Mouse (Mus musculus): ENCODE measurements at regions not wholly inside any gene's neighbourhood (a gene's known extent, or its start where the extent isn't known, plus 50 kb on each side); places are given as distances from the start of the nearest gene placed in this dataset.
A peak's percentile ranks its signal among the peaks of the same experiment; 100 is the strongest.

DNA sequence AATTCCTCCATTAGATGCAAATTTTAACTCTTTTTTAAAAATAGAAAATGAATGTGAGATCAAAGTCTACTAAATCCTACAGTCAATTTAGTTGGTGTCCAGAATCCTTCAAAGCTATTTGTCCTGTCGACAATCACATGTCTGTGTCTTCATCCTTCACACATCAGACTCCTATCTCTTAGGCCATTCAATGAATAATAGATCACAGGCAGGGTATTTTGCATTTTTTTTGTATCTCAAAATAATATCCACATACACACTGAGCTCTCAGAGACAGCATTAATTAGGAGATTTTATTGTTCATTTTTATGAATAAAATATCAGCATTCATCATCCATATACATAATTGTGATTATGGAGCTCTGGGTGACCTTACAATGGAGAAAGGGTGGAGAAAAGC lies 427.2 kb downstream of the Hao1 start:
- intact Hi-C loops (cut with DNase I), result no loop called here
- no peak for DNase-seq

DNA sequence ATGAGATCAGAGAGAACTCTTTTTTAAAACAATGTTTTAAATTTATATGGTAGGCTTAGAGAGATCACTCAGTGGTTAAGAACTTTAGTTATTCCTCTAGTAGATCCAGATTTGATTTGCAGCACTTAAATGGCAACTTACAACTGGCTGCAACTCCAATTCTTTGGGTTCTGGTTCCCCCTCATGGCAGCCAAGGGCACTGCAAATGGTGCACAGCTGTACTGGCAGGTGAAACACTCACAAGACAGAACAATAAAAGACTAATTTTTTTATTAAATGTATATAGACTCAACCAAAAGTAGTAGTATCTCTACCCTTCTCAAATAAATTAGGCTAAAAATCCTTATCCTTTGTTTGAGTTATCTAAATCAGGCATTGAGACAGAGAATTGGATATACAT lies 446.9 kb downstream of the Hao1 start:
- DNase-seq, result no peak
- intact Hi-C loops (cut with DNase I), result no loop called here

DNA sequence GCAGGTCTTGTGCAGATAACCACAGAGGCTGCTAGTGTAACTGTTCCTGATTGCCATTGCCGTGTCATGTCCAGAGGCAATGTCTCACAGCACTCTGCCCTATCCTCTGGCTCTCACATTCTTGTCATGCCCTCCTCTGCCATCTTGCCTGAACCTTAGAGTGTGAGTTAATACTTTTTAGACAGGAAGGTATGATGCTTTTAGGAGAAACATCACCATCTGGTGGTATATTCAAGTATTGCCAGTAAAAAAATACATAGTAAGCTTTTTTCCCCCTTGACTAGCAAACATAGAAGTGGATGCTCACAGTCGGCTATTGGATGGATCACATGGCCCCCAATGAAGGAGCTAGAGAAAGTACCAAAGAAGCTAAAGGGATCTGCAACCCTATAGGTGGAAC lies 465.8 kb downstream of the Hao1 start:
- no peak for DNase-seq
- intact Hi-C loops (cut with DNase I), result loop anchor here (2.0 to 10.0 kb wide), 2 partner anchors 294 to 538 kb away; no protein-coding TSS in a partner anchor

DNA sequence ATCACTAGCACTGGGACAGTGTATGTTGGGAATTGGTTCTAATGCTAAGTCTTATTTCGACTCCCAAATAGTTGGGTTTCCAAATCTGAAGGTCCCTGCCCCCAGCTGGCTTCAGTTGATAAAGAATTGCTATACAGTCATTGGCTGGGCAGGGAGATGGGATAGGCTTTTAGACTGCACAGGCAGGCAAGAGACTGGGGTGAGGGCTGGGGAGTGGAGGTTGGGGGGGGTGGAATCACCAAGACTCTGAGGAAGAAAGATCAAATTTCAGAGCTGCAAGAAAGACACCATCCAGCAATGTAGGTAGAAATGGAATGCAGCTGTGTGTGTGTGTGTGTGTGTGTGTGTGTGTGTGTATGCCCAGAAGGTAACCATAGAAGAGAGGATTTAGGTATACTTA lies 474.0 kb downstream of the Hao1 start:
- intact Hi-C loops (cut with DNase I), result loop anchor here (10.0 kb wide), 1 partner anchor 285 kb away; no protein-coding TSS in a partner anchor
- no peak for DNase-seq

DNA sequence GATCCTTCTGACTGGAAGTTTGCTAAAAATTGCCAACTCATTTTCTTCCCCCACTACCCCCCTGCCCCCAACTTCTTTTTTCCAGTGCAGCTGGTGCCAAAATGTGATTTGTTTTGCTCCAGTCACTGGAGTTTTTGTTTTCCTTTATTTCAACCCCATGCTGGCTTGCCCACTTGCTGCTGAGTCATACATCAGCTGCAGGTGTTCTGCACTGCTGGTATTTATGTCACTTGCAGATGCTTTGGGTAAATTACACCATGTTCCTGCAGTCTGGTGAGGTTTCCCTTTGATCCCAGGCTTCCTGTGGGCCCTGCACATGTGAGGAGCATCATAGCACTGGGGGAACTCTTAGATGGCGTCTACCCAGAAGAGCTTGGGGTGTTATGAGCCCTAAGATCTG lies 476.2 kb downstream of the Hao1 start:
- intact Hi-C loops (cut with DNase I), result no loop called here
- no peak for DNase-seq

DNA sequence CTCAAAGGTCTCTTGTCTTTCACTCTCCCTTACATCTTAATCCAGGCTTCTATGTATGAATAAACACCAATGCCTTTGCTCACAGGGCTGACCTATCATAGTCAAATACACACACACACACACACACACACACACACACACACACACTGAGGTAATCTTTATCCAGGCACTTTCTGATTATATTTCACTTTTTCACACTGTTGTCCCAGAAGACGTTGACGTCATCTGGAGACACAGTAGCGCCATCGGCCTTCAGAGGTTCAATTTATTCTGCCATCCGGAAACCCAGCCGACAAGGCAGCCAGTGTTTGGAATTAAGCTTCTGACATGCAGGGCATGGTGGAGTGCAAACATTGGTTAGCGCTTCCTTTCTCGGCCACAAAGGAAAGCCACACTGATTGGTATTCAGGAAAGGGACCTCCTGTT lies 486.2 kb downstream of the Hao1 start:
- no peak for DNase-seq
- intact Hi-C loops (cut with DNase I), result no loop called here

DNA sequence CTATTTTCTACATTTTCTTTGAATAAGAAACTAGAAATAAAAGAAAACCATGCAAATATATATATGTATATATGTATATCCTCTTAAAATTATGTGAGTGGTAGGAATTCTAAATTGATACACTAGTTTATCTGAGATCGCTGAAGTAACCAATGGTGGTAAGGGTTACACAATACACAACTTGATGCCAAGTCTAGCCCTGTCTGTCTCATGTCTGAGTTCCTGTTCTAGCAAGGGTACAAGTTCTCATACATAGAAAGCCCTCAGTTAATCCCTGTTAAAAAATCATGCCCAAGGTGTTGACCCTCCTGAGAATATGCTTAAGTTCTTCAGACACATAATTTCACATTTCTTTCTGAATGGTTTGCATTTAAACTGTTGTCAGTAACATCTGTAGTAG lies 486.8 kb downstream of the Hao1 start:
- no peak for DNase-seq
- intact Hi-C loops (cut with DNase I), result no loop called here

DNA sequence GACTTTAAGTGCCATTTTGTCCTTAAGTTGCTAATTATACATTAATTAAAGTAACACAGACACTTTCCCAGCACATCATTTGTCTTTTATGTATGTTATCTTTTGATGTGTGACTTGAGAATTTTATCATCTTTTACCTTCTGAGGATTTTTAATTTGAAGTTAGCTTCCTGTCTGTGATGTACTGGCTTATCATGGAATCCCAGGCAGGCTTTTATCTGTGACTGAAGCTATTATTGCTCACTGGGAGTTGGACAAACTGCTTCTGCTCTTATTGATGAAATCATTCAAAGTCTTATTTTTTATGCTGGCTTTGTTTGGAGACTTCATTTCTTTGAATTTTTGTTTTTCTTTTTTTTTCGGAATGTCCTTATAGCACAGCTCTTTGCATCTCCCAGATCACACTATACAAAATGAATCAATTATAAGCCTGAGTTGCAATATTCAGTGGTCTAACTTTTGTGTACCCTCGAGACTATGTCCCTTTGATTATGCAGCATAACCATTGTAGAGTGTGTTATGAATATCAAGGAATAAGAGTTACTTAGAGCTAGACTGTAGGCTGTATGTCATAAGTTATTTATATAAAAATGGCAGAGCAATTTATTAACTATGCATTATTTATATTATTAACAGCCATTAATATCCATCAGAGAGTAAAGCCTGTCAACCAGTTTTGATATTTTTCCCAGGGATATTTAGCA lies 494.1 kb downstream of the Hao1 start:
- DNase-seq, result no peak
- intact Hi-C loops (cut with DNase I), result no loop called here

DNA sequence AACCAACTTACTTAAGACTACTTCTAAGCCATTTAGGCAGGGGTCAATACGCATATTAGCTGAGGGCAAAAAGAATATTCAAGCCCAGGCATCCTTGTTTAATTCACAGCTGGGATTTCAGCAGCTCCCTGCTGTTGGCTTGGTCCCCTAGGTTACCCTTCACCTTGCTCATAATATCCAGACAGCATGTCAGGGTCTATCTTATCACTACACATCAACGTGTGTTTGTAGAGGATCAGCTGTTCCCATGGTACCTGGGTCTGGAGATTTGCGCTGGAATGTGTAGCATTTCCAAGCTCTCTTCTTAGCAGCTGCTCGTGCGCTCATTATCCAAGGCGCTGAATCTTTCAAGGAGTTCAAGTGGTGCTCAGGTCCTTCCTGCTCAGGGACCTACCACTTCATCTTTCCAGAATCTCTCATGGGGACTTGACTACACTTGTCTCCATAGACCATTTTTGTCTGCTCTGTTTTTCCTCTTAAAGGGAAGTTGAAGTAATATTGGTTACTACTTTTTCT lies 484.5 kb downstream of the Bmp2 start:
- intact Hi-C loops (cut with DNase I), result no loop called here
- no peak for DNase-seq

DNA sequence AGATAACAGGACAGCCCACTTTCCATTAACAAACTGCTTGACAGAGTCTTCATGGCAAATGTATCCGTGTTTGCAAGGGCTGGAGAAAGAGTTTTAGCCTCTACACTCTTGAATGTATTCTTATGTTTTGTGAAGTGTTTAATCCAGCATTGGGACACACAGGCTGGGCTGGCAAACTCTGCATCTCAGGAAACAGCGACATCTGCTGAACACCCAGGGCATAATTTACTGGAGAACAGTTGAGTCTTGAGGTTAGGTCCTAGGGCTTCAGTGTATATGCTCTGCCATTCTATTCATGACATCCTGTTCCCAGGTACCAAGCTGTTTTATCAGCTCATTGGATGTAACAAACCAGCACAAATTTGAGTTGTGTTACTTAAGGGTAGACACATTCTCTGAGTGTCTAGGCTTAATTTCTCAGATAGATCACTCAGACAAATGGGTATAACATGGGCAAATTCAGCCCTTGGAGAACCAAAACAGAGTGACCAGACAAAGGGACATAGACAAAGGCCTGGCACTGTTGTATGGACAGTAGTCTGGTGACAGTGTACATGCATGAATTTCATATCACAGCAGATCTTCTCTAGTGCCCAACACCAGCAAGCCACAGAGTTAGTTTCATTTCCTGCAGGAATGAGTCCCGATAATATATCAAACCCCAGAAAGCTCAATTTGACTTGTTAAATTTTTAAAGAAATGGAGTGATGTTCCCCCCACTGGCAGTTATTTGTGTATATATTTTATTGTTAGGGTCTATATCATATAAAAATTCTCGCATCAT lies 477.9 kb downstream of the Bmp2 start:
- intact Hi-C loops (cut with DNase I), result no loop called here
- DNase-seq, result peak; percentile 18 to 23

DNA sequence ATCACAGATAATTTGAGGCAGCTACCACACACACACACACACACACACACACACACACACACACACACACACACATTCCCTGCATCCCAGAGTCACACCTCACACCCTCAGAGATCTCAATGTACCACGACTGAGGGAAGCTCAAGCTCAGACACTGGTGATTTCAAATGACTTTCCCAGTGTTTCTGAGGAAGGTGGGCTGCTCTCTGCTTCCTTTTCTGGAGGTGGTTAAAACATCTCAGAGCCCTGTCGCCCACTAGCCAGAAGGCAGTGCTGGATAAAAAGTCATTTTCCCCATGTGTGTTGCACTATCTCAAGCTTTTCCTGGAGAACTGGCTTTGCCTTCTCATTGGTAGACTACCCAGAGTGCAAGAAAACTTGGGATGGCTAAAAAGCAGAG lies 477.2 kb downstream of the Bmp2 start:
- intact Hi-C loops (cut with DNase I), result no loop called here
- no peak for DNase-seq

DNA sequence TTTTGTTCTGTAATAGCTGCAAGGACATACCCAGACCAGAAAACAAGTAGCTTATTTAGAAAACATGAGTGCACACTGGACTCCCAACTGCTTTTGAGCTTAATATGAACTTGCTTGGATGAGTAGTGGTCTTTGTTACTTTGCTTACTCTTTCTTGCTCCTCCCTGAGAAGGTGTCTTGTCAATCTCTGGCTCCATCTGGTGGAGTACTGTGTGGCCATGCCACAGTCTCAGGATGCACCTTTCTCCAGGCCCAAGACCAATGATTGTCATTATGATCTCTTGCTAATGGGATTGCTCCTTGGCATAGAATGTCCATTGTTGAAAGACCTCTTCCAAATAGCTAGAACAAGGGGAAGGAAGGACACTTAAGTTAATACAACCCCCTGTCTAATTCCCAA lies 465.1 kb downstream of the Bmp2 start:
- DNase-seq, result peak; percentile 12 to 13
- intact Hi-C loops (cut with DNase I), result loop anchor here (2.0 to 5.0 kb wide), 3 partner anchors 224 to 905 kb away; partner anchors contain the start of gene Bmp2

DNA sequence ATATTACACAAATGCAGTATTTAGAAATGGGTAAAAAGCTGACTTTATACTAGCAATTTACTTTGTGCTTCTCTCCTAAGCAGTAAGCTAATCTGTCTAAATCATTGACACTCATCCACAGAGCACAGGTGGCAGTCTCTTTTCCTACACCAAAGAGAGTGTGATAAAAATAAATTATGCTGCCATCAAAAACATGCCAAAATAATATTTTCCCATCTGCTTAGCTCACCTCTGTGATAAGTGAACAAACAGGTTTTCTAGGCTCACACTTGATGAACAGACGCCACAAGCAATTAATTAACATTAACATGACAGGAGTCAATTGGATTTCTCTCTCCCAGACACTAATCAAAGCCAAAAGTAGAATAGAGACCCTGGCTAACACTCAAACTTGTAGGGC lies 451.2 kb downstream of the Bmp2 start:
- intact Hi-C loops (cut with DNase I), result no loop called here
- no peak for DNase-seq

DNA sequence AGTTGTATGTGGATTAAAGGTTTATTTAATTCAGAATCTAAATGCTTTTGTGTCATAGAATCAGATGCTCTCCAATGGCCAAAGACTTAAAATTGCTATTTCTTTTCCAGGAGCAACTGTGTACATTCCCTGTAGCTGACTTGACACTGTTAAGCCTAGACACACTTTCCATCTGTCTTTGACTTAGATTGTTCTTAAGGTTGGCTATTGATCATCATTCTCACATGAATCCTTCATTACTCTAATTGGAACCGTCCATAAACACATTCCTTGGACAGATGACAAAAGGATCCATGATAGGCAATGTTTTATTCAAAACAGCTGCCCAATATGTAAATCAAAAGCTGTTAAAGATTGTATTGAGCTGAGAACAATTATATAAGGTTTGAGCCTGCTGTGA lies 442.8 kb downstream of the Bmp2 start:
- no peak for DNase-seq
- intact Hi-C loops (cut with DNase I), result no loop called here

DNA sequence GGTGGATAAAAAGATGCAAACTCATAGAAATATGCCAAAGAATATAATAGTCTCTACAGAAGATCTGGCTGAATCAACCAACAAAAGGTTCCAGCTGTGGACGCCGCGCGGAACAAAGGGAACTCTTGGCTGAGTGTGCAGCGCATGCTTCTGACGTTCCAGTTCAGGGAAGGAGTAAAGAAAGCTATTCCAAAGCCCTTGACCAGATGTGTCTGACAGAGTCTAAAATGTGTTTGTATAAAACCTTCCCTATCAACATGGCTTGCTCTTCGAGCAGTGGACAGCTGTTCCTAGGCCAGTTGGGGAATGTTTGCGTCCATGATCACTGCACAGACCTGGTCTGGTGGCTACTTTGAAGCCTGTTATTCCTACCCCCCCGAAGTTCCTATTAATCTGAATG lies 442.4 kb downstream of the Bmp2 start:
- intact Hi-C loops (cut with DNase I), result no loop called here
- peak; percentile 13 to 15 for DNase-seq

DNA sequence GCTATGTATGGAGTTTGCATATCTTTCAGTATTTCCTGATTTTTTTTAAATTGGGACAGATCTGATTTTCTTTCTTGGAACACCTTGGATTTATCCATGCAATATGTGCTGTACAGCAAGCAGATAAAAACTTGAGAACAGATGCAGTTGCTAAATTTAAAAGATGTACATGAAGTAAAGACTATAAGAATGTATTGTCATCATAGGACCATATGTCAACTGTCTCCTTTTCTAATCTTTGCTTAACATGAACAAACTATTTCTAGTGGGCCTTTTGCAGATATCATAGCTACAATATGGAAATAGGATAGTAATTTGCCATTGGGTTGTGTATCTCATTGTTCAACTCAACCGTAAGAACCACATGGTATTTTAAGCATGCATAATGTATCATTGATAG lies 435.7 kb downstream of the Bmp2 start:
- intact Hi-C loops (cut with DNase I), result no loop called here
- DNase-seq, result no peak

Data from heart, postnatal 36 days (tissue).